Mouse (Mus musculus): ENCODE measurements around the gene Nqo2.

- no peak for TF ChIP-seq EP300 (IDR thresholded peaks at IDR 0.05; ENCODE audit: low read length)
- TF ChIP-seq USF2 (conservative IDR thresholded peaks at IDR 0.05; ENCODE audit: low read depth, low read length): no peak
- no peak for TF ChIP-seq POLR2A (IDR thresholded peaks at IDR 0.05; ENCODE audit: low read depth, low read length)
Observed at GRCm38 (mm10) chr13:33942212-33942779, 22.2 kb upstream of the Nqo2 start.
